Comparison of ENCODE assay signal across 19 mouse cellular contexts in the genomic region with DNA sequence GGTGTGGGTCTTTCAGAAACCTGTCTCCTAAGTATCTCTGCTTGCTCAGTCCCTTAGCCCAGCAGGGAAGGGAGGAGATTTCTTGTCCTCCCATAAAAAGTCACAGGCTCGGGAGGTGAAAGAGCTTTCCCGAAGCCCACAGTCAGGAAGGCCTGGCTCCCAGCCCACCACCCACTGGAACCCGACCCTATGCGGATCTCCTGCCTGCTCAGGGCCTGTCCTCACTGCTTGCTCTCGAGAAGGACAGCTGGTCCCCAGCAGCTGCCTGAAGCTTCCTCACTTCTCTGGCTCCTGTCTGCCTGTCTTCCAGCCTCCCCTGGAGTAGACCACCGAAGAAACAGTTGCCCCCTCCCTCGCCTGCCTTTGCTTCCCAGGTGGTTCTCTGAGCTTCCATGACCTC.
DNase-seq lines count a peak whose midpoint lies in the region; ATAC-seq and TF ChIP-seq lines count a peak whose summit lies in the region.
"Had no signal": no experiment of that assay in that cellular context is flagged by ENCODE, and none has a peak within 500 bp of the region (broad histone marks: within the 10 kb centered on the region; RNA-seq: fewer than 3 reads in every experiment).

No protein-coding gene starts in this region.

- ATAC-seq in heart, embryonic 13.5 days (ENCODE audit: extremely low read depth, insufficient number of reproducible peaks, low FRiP score, low TSS enrichment) = no peak
- no peak for ATAC-seq in intestine, embryonic 15.5 days
- no peak for ATAC-seq in intestine, postnatal 0 days
- ATAC-seq: CD4-positive, CD25-positive, alpha-beta regulatory T cell, adult 4 months; inflammation-experienced regulatory T-cells, adult 6 months had no signal

- H3K27me3 ChIP-seq in heart, embryonic 13.5 days (replicated peaks) = no peaks in the 10 kb centered on the region
- H3K27me3 ChIP-seq in intestine, embryonic 15.5 days (replicated peaks) = no peaks in the 10 kb centered on the region
- no peaks in the 10 kb centered on the region for H3K27me3 ChIP-seq in intestine, postnatal 0 days (replicated peaks; ENCODE audit: control insufficient read depth, insufficient read depth, low read length)
- H3K27me3 ChIP-seq in limb, embryonic 10.5 days (ENCODE audit: low read depth, poor library complexity, severe bottlenecking) = no peaks in the 10 kb centered on the region
- H3K27me3 ChIP-seq: embryonic facial prominence, embryonic 15.5 days had no signal

- DNase-seq in cerebellum, postnatal 10 days = peak; percentile 66 to 79
- DNase-seq in cerebellum, adult 8-10 months = no peak
- no peak for DNase-seq in heart, postnatal 4 days
- DNase-seq in limb, embryonic 10.5 days (ENCODE audit: low spot score) = no peak
- no peak for DNase-seq in c-Kit-positive CD71-positive TER-119-positive erythroid progenitor cells, embryonic 14.5 days (ENCODE audit: low spot score)
- DNase-seq: cerebellum, adult 9-10 months; gastrocnemius, postnatal 14 days; layer of hippocampus, postnatal 36 days; lung, postnatal 10 days; right cerebral cortex, adult 18-20 months had no signal

- H3K9ac ChIP-seq in heart, embryonic 13.5 days = 0 out of 2 replicates have a peak overlapping the region, but pooled peaks have one; percentile 67
- H3K9ac ChIP-seq in intestine, embryonic 15.5 days = no peak overlapping the region
- H3K9ac ChIP-seq in intestine, postnatal 0 days (ENCODE audit: low read depth, low read length) = no peak overlapping the region
- H3K9ac ChIP-seq: embryonic facial prominence, embryonic 15.5 days; liver, embryonic 14.5 days had no signal

- peak overlapping the region; percentile 80 for H3K27ac ChIP-seq in heart, embryonic 13.5 days (replicated peaks)
- 0 out of 2 replicates have a peak overlapping the region, but pooled peaks have one; percentile 6 for H3K27ac ChIP-seq in intestine, embryonic 15.5 days
- H3K27ac ChIP-seq in intestine, postnatal 0 days (ENCODE audit: low read depth, low read length) = no peak overlapping the region
- peak overlapping the region; percentile 64; the same call in 1 of the 2 replicates for H3K27ac ChIP-seq in limb, embryonic 10.5 days
- H3K27ac ChIP-seq: liver, embryonic 14.5 days had no signal

- 61% methylated on average over 7 of the region's 7 CpGs for WGBS in heart, embryonic 13.5 days
- 71% methylated on average over 7 of the region's 7 CpGs for WGBS in intestine, embryonic 15.5 days
- WGBS in intestine, postnatal 0 days = 62% methylated on average over 7 of the region's 7 CpGs
- 77% methylated on average over 7 of the region's 7 CpGs for WGBS in limb, embryonic 10.5 days

- H3K9me3 ChIP-seq in heart, embryonic 13.5 days = no peaks in the 10 kb centered on the region
- no peaks in the 10 kb centered on the region for H3K9me3 ChIP-seq in intestine, embryonic 15.5 days
- H3K9me3 ChIP-seq in intestine, postnatal 0 days (ENCODE audit: control insufficient read depth) = no peaks in the 10 kb centered on the region
- no peaks in the 10 kb centered on the region for H3K9me3 ChIP-seq in limb, embryonic 10.5 days (replicated peaks)
- H3K9me3 ChIP-seq: embryonic facial prominence, embryonic 15.5 days; forebrain, embryonic 10.5 days had no signal

- peaks cover 33% of the 10 kb centered on the region for H3K36me3 ChIP-seq in heart, embryonic 13.5 days
- no peaks in the 10 kb centered on the region for H3K36me3 ChIP-seq in intestine, embryonic 15.5 days
- peaks cover 14% of the 10 kb centered on the region; the same call in 1 of the 2 replicates for H3K36me3 ChIP-seq in intestine, postnatal 0 days (ENCODE audit: control insufficient read depth, insufficient read depth)
- peaks cover 61% of the 10 kb centered on the region for H3K36me3 ChIP-seq in limb, embryonic 10.5 days
- H3K36me3 ChIP-seq: G1E had no signal

- no peak overlapping the region for H3K4me3 ChIP-seq in heart, embryonic 13.5 days
- H3K4me3 ChIP-seq in intestine, embryonic 15.5 days (replicated peaks) = no peak overlapping the region
- H3K4me3 ChIP-seq in intestine, postnatal 0 days (ENCODE audit: low read depth, low read length) = no peak overlapping the region
- no peak overlapping the region for H3K4me3 ChIP-seq in limb, embryonic 10.5 days
- H3K4me3 ChIP-seq: embryonic facial prominence, embryonic 15.5 days; forebrain, embryonic 10.5 days had no signal

- H3K4me2 ChIP-seq in heart, embryonic 13.5 days = no peak overlapping the region
- H3K4me2 ChIP-seq in intestine, embryonic 15.5 days (replicated peaks) = no peak overlapping the region
- H3K4me2 ChIP-seq in intestine, postnatal 0 days (replicated peaks; ENCODE audit: low read depth) = no peak overlapping the region
- H3K4me2 ChIP-seq: embryonic facial prominence, embryonic 15.5 days had no signal

- H3K4me1 ChIP-seq in heart, embryonic 13.5 days = peaks cover 81% of the 10 kb centered on the region
- H3K4me1 ChIP-seq in intestine, embryonic 15.5 days (replicated peaks) = peaks cover 27% of the 10 kb centered on the region
- peaks cover 5% of the 10 kb centered on the region for H3K4me1 ChIP-seq in intestine, postnatal 0 days (replicated peaks; ENCODE audit: control insufficient read depth, insufficient read depth, low read length)
- H3K4me1 ChIP-seq in limb, embryonic 10.5 days = peaks cover 84% of the 10 kb centered on the region

- no peak for TF ChIP-seq CTCF in intestine, postnatal 0 days (IDR thresholded peaks at IDR 0.05; ENCODE audit: low read depth)

Comparison
In these comparisons a context has a peak if more than half of its experiments do, and no peak if none do; other contexts are left out.
1. DNase-seq: peak in cerebellum, postnatal 10 days (2 of 2); none in cerebellum, adult 8-10 months (single experiment), heart, postnatal 4 days (single experiment), limb, embryonic 10.5 days (single experiment) and c-Kit-positive CD71-positive TER-119-positive erythroid progenitor cells, embryonic 14.5 days (single experiment).